Mouse (Mus musculus) neural tube, embryonic 11.5 days (tissue): ENCODE measurements around the gene Klrb1b. TPM values are rescaled to one million over a fixed set of nuclear protein-coding genes. Genes with fewer than 3 reads are reported as not detected.
A peak's percentile ranks its signal among the peaks of the same experiment; 100 is the strongest.
"Not testable (repeated sequence)": the region's sequence is repeated elsewhere in the genome, so short reads cannot be mapped to it uniquely, and the experiment has no call there.

ENCODE experiments used
- ATAC-seq: fragments of 200-750 bp; cut with Nextera tagmentation; 2 replicates; pipeline ENCODE4 v1.8.0; 2017; ENCODE audit warnings: moderate number of reproducible peaks, mild to moderate bottlenecking, moderate TSS enrichment, moderate library complexity; ENCODE audit not compliant: insufficient read depth, low FRiP score, low TSS enrichment
- DNase-seq: peaks from one replicate; pipeline ENCODE4 v3.0.0-alpha.2; 2015; ENCODE audit warnings: low spot score
- H3K27ac ChIP-seq: fragments of 300-500 bp; sonication (generic); 2 replicates; pipeline ENCODE4 v1.5.1; 2014; ENCODE audit warnings: low read depth, mild to moderate bottlenecking, low read length
- H3K27me3 ChIP-seq: fragments of 300-500 bp; sonication (generic); 2 replicates; pipeline ENCODE4 v1.6.1; 2014; ENCODE audit warnings: mild to moderate bottlenecking, low read length, mixed read lengths; ENCODE audit not compliant: control insufficient read depth, insufficient read depth
- H3K36me3 ChIP-seq: fragments of 300-500 bp; sonication (generic); 2 replicates; pipeline ENCODE4 v1.6.1; 2014; ENCODE audit warnings: mild to moderate bottlenecking, low read length, moderate library complexity, mixed read lengths; ENCODE audit not compliant: control insufficient read depth, insufficient read depth
- H3K4me1 ChIP-seq: fragments of 300-500 bp; sonication (generic); 2 replicates; pipeline ENCODE4 v1.6.1; 2014; ENCODE audit warnings: low read length, mixed read lengths; ENCODE audit not compliant: control insufficient read depth, insufficient read depth
- H3K4me2 ChIP-seq: fragments of 300-500 bp; sonication (generic); 2 replicates; pipeline ENCODE4 v1.6.1; 2014; ENCODE audit warnings: low read depth, mild to moderate bottlenecking, moderate library complexity
- H3K4me3 ChIP-seq: fragments of 300-500 bp; sonication (generic); 2 replicates; pipeline ENCODE4 v1.5.1; 2014; ENCODE audit warnings: low read depth, low read length
- H3K9ac ChIP-seq: fragments of 300-500 bp; sonication (generic); 2 replicates; pipeline ENCODE4 v1.6.1; 2014; ENCODE audit warnings: mild to moderate bottlenecking, low read length
- H3K9me3 ChIP-seq: fragments of 300-500 bp; sonication (generic); 2 replicates; pipeline ENCODE4 v1.6.1; 2016; ENCODE audit warnings: low read length; ENCODE audit not compliant: control insufficient read depth
- WGBS: fragments of 180-500 bp; shearing (Covaris S2); extraction: QIAGEN DNeasy Blood & Tissue Kit; methylation state at CpG from one replicate; pipeline ENCODE4 v1.1.7; 2014; 5-methylcytosine and 5-hydroxymethylcytosine counted together
- polyA plus RNA-seq: library from polyadenylated mRNA; unstranded; fragments of >200 nt; fragmentation: Nextera tagmentation; extraction: Ambion mirVana; gene quantifications from 2 replicates; pipeline ENCODE4 v1.2.1, GENCODE M21; 2014

Klrb1b gene
- polyA plus RNA-seq, 1 experiment from 2014 or later, result 0.16 TPM

GRCm38 (mm10) chr6:128808532-128808931, 17.6 kb downstream of the Klrb1b start:
- Histone ChIP-seq H3K9ac (no peak overlapping the region), H3K4me2 (no peak overlapping the region), H3K36me3 (no peaks in the 10 kb centered on the region), H3K4me3 (no peak overlapping the region), H3K27ac (no peak overlapping the region), H3K27me3 (no peaks in the 10 kb centered on the region), H3K4me1 (no peaks in the 10 kb centered on the region), H3K9me3 (no peaks in the 10 kb centered on the region)
- DNase-seq, result no peak
- no peak for ATAC-seq
- 91% methylated on average over 5 of the region's 5 CpGs for WGBS

- Histone ChIP-seq H3K9me3 (no peaks in the 10 kb centered on the region), H3K4me3 (no peak overlapping the region), H3K4me1 (no peaks in the 10 kb centered on the region; the same call in 1 of the 2 replicates), H3K36me3 (no peaks in the 10 kb centered on the region), H3K27ac (no peak overlapping the region), H3K27me3 (no peaks in the 10 kb centered on the region), H3K4me2 (no peak overlapping the region), H3K9ac (no peak overlapping the region)
- 74% methylated on average over 3 of the region's 3 CpGs for WGBS
- no peak for ATAC-seq
- DNase-seq, result no peak
Observed at GRCm38 (mm10) chr6:128807021-128807420, 19.1 kb downstream of the Klrb1b start.

GRCm38 (mm10) chr6:128804823-128805640, 21.1 kb downstream of the Klrb1b start:
- not testable (repeated sequence) for H3K4me2 ChIP-seq, H3K27ac ChIP-seq, H3K36me3 ChIP-seq, H3K27me3 ChIP-seq, H3K4me3 ChIP-seq, H3K9ac ChIP-seq, H3K9me3 ChIP-seq, ATAC-seq, H3K4me1 ChIP-seq
- whole genome bisulfite sequencing, result 73% methylated on average over 7 of the region's 7 CpGs
- peak; percentile 71 for DNase-seq

- Histone ChIP-seq H3K27me3 (no peaks in the 10 kb centered on the region), H3K27ac (no peak overlapping the region), H3K9ac (peak overlapping the region; percentile 29; the same call in 1 of the 2 replicates), H3K4me3 (peak overlapping the region; percentile 41), H3K4me1 (no peaks in the 10 kb centered on the region; the same call in 1 of the 2 replicates), H3K36me3 (no peaks in the 10 kb centered on the region), H3K4me2 (peak overlapping the region; percentile 43), H3K9me3 (no peaks in the 10 kb centered on the region)
- ATAC-seq (peak; percentile 89), DNase-seq (peak; percentile 96)
- 7% methylated on average over 26 of the region's 26 CpGs for WGBS
Observed at GRCm38 (mm10) chr6:128802999-128803857, 22.9 kb downstream of the Klrb1b start.

- DNase-seq, result no peak
- H3K9me3 ChIP-seq, result no peaks in the 10 kb centered on the region
- peak overlapping the region; percentile 56; the same call in 1 of the 2 replicates for H3K9ac ChIP-seq
- ATAC-seq, result peak; percentile 46
- H3K4me2 ChIP-seq, result peak overlapping the region; percentile 43
- H3K36me3 ChIP-seq, result no peaks in the 10 kb centered on the region
- H3K4me1 ChIP-seq, result no peaks in the 10 kb centered on the region; the same call in 1 of the 2 replicates
- WGBS, result 15% methylated on average over 10 of the region's 10 CpGs
- no peaks in the 10 kb centered on the region for H3K27me3 ChIP-seq
- no peak overlapping the region for H3K27ac ChIP-seq
- peak overlapping the region; percentile 41 for H3K4me3 ChIP-seq
Observed at GRCm38 (mm10) chr6:128802557-128802956, 23.6 kb downstream of the Klrb1b start.

- not testable (repeated sequence) for ATAC-seq, H3K36me3 ChIP-seq, H3K4me1 ChIP-seq, H3K4me3 ChIP-seq, H3K27me3 ChIP-seq, H3K4me2 ChIP-seq, H3K9ac ChIP-seq, DNase-seq, H3K27ac ChIP-seq, H3K9me3 ChIP-seq
- WGBS, result 73% methylated on average over 5 of the region's 5 CpGs
Observed at GRCm38 (mm10) chr6:128800696-128801095, 25.4 kb downstream of the Klrb1b start.

- peak overlapping the region; percentile 44 for H3K4me2 ChIP-seq
- H3K27ac ChIP-seq, result no peak overlapping the region
- H3K9me3 ChIP-seq, result no peaks in the 10 kb centered on the region
- H3K4me3 ChIP-seq, result peak overlapping the region; percentile 57
- 29% methylated on average over 7 of the region's 7 CpGs for WGBS
- H3K27me3 ChIP-seq, result no peaks in the 10 kb centered on the region
- H3K36me3 ChIP-seq, result no peaks in the 10 kb centered on the region
- DNase-seq (peak; percentile 18), ATAC-seq (no peak)
- H3K9ac ChIP-seq, result no peak overlapping the region
- H3K4me1 ChIP-seq, result no peaks in the 10 kb centered on the region; the same call in 1 of the 2 replicates
Observed at GRCm38 (mm10) chr6:128799896-128800270, 26.2 kb downstream of the Klrb1b start.

- Histone ChIP-seq H3K4me3 (peak overlapping the region; percentile 57), H3K4me2 (peak overlapping the region; percentile 44), H3K9ac (peak overlapping the region; percentile 54)
- H3K27ac ChIP-seq, H3K36me3 ChIP-seq, H3K27me3 ChIP-seq, H3K9me3 ChIP-seq, H3K4me1 ChIP-seq: not testable (repeated sequence)
- DNase-seq (peak; percentile 93), ATAC-seq (peak; percentile 64)
- under 1% methylated on average over 49 of the region's 49 CpGs for WGBS
Observed at GRCm38 (mm10) chr6:128799144-128799895, 26.8 kb downstream of the Klrb1b start.
